Mouse (Mus musculus) embryo, embryonic 10 days (tissue): ENCODE results near the gene Rae1.

ENCODE experiments used
- DNase-seq: peaks from one replicate; pipeline ENCODE4 v3.0.0-alpha.2; 2015; ENCODE audit warnings: low spot score

Gene Rae1

DNA sequence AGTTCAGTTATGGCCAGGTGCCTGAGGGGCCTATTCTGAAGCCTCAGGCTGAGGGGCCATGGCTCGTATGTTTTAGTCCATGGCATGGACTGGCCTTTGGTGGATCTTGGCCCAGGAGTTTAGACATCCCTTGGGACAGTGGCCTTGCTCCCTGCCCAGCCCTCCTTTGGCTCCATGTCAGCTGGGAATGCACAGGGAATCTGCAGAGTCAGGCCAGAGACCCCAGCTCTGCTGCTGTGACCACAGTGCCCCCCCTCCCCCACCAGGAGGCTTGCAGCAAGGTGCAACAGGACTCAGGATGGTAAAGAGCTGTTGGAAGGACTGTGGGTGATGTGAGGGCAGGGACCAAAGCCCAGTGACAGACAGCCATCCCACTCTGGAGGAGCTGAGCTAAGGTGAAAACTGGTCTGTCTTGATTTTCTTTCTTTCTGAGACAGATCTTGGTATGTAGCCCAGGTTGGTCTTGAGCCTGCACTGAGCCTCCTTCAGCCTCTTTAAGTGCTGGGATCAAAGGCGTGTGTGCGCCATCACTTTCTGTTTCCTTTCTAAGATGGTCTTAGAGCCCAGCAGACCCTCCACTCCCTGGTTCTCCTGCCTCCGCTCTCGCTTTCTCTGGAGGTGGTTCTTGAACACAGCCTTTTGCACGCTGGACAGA, 27.4 kb downstream of the Rae1 start:
- no peak for DNase-seq

DNA sequence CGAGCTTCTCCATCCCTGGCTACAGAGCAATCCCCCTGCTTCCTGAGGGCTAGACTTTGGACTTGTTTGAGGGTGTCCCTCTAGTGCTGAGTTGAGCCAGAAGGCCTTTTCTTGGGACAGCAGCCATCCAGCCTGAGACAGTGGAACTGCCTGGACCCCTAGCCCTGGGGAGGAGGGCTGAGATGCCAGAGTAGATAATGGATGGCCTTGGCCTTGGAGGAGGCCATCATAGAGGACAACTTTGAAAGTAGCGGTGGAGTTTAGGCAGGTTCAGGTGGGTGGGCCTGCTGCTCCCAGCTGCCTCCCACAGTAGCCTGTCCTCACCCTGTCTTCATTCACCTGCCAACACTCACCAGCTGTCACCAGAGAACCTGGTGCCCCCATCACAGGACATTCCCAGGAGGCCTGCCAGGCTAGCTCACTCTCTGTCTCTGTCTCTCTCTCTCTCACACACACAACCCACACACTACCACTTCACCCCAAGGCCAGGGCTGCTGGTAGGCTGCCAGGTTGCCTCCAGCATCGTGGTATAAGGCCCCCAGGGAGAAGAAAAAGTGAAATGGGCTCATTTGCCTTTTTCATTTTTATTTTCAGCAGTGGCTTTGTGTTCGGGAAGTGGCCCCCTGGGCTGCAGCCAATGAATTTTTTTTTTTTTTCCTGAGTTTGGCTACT, 28.0 kb downstream of the Rae1 start:
- no peak for DNase-seq

DNA sequence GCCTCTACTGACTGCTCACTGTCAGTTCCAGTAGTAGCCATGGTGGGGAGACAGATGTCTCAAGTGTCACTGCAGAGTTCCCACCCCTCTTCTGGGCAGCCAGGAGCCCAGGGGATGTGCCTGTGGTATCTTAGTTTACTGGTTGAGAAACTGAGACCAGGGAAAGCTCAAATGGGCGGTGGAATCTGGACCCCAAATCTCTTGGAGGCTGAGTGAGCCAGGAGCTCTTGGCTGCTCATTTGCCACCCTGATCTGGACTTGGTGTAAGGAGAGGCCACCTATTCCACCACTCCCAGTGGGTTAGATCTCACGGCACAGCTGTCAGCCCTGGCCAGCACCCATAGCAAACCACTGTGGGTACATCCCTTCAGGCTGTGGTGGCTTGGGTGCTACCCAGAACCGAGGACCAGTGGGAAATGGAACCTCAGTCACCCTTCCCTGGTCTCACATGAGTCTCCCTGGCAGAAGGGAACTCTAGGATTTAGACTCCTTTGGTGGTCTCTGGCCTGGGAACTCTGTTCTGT, 28.7 kb downstream of the Rae1 start:
- no peak for DNase-seq

DNA sequence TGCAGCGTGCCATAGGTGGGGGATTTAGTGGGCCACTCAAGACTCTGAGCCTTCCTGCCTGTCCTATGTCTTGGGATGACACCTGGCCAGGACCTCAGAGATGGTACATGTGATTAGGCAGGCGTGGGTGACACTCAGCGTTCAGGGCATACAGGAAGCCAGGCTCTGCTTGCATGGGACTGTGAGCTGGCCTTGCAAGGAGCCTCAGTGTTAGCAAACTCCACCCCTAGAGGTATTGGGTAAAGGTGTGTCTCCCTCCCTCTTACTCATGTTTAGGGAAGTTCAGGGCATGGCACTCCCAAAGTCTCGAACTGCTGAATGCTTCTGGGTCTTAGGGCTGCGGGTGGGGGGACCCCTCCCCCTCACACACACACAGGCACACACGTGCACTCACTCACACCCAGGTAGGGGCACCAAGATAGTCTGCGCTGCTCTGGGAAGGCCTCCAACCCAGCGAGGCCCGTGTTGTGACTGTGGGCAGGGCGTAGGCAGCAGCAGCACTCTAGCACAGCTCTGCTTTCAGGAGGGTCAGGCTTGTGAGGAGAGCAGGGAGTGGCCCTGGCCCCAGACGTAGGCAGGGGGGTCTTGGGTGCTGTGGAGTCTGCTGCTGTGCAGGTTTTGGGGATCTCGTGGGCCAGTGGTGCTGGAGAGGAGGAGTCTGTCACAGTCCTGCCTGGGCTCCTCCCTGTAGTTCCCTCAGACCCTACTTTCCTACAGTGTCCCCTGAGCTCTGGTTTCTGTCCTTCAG, 30.8 kb downstream of the Rae1 start:
- no peak for DNase-seq

DNA sequence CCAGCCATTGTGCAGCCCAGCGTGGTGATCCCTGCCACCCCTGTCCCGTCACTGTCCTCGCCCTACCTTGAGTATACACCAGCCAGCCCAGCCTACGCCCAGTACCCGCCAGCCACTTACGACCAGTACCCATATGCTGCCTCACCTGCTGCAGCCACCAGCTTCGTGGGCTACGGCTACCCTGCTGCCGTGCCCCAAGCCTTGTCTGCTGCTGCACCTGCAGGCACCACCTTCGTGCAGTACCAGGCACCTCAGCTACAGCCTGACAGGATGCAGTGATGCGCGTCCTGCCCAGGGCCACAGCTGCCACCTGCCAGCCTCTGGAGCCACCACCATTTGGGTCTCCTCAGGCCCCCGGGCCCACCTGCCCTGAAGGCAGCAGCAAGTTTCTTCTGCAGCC, 33.6 kb downstream of the Rae1 start:
- no peak for DNase-seq

DNA sequence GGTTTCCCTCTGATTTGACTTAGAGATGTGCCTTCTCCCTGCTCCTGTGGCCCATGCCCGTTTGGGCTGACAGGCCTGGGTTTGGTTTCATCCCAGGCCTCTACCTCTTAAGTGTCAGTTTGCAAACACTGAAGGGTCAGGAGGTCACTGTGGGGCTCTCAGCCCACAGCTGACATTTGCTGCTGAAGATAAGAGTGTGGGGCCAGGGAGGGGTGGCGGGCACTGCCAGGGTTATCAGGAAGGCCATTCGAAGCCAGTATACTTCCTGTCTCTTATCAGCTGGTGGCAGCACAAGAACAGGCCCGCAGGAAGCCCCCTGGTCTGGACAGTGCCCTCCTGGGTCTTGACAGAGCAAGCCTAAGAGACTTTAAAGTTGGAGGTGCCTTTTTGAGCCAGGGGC, 35.1 kb downstream of the Rae1 start:
- DNase-seq: no peak

DNA sequence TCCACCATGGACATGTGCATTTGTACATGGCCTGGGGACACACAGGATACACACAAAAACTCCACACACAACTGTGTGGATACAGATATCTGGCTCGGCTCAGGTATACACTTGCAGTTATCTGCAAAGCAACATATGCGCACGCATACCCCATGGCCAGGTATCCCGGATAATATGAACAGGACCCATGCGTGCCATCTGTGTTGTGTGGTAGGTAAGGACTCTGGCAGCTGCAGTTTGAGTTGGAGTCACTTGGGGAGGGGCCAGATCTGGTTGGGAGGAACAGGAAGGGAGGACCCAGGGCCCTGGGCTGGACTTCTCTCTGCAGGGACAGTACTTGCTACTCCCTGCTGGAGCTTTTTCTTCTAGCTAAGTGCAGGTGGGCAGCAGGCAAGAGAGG, 35.7 kb downstream of the Rae1 start:
- no peak for DNase-seq

DNA sequence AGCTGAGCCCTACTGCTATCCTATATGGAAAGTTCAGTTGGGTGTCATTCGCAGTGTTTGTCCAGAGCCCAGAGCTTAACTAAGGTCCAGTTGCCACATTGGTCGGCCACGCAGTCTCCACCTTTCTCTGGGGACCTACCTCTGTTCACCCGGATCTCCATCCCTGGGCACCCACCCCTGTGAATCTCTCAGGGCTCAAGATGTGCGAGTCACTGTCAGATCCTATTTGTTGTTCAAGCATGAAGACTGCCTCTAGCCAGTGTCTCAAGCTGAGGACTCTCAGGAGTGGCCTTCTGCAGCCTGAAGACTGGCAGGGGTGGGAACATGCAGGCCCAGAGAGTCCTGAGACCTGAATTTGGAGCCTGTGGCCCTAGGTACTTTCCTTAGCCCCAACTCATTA, 36.1 kb downstream of the Rae1 start:
- DNase-seq: no peak

DNA sequence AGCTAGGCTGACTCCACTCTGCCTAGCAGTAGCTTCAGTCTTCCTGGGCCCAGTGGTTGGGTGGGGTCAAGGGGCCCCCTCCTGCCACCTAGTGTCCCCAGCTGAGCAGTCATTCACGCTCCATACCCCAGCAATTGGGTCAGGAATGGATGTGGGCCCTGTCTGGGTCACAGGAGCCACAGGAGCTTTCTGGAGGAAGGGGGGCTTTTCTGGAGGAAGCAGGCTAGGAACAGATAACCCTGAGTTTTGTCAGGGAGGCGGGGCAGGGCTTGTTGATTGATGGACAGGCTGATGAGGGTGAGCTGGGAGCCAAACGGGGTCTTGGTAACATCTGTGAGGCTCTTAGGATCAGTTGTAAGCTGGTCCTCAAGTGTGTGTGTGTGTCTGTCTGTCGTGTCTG, 36.7 kb downstream of the Rae1 start:
- no peak for DNase-seq

DNA sequence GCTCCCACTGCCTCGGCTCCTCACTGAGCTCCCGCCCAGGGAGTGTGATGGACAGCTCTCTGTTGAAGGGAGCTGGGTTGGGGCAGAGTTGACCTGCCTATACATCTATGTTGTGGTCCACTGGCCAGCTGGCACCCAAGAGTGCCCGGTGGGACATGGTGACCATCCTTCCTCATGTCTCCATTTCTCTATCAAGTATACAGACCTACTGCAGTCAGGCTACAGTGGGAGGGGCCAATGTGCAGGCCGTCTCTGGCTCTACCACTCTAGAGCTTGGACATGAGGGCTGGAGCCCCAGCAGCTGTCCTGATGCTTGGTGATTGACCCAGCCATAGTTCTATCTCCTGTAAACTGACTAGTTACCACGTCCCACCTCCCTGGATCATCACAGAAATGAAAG, 37.4 kb downstream of the Rae1 start:
- DNase-seq: no peak

DNA sequence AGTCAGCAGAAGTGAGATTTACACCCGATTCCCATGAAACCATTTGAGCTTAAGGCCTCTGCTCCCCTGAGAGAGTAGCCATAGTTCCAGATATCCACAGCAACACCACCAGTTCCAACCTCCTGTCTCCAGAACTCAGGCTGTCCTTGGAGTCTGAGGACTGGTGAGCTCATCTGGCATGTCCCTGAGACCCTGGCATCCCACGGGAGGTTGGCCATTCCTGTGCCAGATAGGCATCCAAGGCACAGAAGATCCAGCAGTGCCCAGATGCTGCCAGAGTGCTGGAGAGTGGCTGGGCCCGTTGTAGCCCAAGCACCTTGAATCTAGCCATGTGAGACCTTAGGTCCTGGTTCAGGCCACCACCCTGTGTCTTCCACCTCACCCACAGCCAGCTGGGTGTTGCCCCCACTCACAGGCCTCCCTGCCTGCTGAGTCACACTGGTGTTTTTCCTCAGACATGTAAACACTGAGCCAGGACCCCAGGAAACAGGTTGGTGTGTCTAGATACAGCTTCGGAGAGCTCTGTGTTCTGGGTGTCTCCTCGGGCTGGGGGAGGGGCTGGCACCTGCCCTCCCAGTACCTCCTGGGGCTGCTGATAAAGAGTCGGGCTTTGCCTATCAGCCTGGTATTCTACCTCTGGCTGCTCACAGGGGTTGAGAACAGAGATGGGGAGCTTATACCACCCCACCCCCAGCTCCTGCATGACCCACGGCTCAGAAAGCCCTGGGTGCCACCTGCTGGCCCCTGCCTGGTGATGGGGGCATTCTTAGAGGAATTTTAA, 38.1 kb downstream of the Rae1 start:
- DNase-seq: no peak

DNA sequence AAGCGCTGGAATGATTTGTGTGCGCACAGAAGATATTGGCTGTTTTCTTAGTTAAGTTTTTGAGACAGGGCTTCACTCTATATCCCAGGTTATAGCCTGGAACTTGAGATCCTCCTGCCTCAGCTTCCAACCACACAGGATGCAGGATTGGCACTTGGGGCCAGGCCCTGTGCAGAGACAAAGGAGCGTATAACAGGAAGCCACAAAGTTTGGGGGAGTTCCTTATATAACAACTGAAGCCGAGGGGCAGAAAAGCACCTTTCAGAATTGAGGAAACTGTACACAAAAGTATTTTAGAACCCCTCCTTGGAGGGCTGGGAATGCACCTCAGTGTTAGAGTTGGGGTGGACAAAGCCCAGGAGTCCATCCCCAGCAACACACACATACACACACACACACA, 39.1 kb downstream of the Rae1 start:
- no peak for DNase-seq

DNA sequence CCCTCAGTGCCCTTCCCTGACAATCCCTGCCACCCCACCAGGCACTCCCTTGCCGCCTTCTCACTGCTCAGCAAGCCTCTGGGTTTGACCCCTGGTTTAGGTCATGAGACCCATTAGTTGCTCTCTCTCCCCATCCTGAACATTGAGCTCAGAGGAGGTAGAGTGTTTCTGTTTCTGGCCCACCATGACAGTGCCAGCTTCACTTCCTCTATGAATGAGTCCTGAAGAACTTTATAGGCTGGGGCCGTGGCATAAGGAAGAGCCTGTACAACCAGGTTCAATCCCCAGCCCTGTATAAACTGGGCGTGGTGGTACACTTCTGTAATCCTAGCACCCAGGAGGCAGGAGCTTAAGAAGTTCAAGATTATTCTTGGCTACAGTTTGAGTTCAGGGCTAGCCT, 40.9 kb downstream of the Rae1 start:
- no peak for DNase-seq

DNA sequence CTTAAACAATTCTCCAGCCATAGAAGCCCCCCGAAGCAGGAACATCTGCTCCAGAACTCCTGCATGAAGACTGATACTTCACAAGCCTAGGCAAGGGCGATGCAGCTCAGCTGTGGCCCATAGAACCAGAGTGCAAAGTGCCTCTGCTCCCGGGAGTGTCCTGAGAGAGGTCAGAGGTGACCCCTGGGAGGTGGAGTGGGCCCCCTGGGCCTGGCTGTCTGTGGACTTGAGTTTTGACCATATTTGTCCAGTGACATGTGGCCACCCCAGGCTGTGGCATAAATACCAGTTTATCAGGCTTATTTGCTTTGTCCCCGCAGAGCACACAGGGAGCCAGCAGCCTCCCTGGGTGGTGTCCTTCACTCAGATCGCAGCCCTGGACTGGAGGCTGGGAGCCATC, 41.3 kb downstream of the Rae1 start:
- DNase-seq: no peak

DNA sequence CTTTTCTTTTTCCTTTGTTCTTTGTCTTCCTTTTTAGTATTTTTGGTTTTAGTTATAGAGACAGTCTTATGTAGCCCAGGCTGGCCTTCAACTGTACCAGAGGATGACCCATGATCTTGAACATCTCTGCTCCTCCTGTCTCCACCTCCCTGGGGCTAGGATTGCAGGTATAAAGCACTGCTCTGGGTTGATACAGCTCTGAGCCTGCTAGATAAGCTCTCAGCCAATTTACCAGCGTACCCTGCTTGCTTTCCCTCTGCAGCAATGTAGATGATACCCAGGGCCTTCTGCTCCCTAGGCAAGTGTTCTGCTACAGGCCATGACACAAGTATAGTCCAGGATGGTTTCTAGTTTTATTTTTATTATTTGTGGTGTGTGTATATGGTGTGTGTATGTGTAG, 42.0 kb downstream of the Rae1 start:
- DNase-seq: no peak

DNA sequence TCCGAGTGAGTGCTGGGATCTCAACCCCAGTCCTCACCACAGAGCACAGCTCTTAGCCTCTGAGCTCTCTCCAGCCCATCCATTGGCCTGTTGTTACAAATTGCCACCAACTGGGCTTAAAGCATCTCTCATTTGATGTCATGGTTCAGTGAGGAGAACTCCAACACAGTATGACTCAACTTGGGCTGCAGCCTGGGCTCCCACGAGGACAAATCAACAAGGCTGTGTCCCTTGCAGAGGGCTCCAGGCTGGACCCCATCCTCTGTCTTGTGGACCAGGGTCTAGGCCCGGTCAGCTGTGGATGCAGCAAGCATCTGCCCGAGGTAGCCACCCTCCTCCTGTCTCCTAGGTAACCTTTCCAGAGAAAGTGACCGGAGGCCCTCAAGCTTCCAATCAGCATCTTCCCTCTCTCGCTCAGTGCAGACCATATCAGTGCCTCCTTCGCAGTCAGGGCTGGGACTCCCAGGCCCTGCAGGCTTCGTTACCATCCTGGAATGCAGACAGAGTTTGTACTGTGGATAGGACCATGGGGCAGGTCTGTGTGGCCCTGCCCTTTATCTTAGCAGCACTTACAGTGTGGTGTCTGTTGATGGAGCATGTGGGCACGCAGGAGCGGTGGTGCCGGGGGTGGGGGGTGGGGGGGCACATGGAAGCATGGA, 42.7 kb downstream of the Rae1 start:
- peak; percentile 48 for DNase-seq

DNA sequence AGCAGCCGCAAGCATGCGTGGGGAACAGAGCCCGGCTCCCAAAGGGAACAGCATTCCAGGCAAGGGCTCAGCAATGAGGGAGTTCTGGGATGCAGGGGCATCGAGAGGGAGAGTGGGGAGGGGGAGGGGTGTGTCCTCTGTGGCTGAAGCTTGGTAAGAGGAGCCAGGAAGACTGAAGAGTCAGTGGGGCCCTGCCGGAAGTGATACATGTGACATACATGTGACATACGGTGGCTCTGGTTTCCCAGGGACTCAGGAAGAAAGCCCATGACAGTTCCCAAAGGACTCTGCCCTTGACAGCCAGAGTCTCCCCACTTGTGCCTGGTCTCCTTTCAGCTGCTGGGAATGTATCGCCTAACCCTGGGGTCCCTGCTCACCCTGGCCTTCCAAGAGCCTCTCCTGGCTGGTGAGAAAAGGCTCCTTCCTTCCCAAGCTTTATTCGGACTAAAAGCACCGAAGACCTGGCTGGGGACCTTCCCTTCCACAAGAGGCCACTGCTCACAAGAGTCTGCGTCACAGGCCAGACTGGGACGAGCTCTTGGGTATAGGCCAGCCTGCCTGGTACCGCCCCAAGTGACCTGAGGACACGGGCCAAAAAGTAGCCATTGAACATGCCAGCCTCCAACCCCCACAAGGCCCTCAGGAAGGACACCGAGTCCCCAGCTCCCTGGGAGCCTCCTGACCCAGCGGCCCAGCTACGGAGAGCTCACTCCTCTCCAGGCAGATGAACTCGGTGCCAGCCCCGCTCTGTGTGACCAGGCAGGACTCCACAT, 44.5 kb downstream of the Rae1 start:
- DNase-seq: no peak

DNA sequence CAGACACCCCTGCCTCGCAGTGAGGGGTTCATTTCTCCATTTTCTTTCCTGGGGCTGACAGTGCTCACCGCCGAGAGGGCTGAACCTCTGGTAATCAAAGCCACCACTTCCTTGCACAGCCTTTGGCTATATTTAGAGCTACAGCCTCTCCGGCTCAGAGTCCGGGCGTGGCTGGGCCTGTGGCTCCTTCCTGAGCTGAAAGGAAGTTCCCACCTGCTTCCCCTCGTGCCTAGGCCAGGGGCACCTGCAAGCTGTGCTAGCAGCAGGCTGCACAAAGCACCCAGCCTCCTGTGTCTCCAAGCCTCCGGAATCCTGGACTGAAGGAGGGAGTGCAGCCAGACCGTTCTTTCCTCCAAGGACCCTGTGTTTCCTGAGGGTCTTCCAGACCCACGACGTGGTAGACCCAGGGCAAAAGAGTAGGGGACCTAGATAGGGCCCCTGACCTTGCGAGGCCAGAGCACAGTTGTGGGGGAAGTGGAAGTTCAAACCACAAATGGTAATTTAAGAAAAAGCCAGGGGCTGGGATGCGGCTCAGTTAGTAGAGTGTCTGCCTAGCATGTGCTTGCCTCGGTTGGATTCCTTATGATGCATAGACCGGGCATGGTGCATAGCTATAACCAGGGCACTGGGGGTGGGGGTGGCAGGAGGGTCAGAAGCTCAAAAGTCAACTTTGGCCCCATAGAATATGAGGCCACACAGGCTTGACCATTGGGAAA, 46.8 kb downstream of the Rae1 start:
- DNase-seq: no peak

DNA sequence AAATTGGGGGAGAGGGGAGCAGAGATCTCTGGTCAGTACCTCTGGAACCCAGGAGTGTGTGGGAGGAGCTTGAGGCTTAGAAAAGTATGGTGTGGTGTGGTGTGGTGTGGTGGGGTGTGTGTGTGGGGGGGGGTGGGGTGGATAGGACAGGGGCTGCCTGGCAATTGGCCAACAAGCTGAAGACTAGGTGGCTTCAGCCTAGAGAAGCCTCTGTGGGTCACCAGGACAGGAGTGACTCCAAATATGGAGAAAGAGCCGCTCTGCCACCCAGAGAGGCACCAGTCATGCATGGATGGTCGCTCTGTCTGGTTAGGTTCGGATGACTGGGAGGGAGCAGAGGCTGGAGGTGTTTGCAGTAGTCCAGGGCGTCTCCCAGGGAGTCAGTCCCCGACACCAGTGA, 47.6 kb downstream of the Rae1 start:
- no peak for DNase-seq

DNA sequence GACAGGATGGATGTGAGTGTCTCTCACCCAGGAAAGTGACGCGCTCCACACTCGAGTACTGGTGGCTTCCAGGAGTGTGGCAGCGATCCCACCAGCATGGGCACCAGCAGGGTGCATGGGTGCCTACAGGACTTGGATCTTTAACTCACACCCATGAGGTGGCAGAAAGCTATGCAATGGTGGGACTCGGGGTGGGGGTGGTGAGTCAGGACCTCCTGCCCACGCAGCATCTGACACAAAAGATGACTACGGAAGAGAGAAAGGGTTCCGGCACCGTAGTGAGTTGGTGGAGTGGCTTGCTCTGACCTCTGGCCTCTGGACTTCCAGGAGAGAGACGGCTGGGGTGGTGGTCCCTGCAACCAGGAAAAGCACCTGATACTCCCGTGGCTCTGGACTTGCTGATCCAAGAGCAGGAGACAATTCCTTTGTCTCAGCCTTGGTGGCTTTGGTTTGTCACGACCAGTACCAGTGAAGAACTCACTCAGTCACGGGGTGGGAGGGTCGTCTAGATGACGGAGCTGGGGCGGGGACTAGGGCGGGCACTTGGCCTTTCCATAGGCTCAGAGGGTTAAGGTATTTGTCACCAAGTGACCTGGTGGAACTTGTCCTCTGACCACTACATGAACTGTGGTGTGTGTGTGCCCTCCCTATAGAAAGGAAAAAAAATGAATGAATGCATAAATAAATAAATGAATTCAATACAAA, 48.3 kb downstream of the Rae1 start:
- no peak for DNase-seq
